Comparison of ENCODE assay signal across 17 mouse cellular contexts in genomic region chr19:43155582-43155981, GRCm38 (mm10).
A peak's percentile ranks its signal among the peaks of the same experiment; 100 is the strongest.
DNase-seq lines count a peak whose midpoint lies in the region; ATAC-seq and TF ChIP-seq lines count a peak whose summit lies in the region.
"Had no signal": no experiment of that assay in that cellular context is flagged by ENCODE, and none has a peak within 500 bp of the region (broad histone marks: within the 10 kb centered on the region; RNA-seq: fewer than 3 reads in every experiment).

No protein-coding gene starts in this region.

- DNase-seq in intestine, embryonic 14.5 days (ENCODE audit: low spot score): no peak
- peak; percentile 26 for DNase-seq in heart, postnatal 0 days (ENCODE audit: low spot score)
- DNase-seq in lung, postnatal 0 days (ENCODE audit: low spot score): peak; percentile 62
- no peak for DNase-seq in urinary bladder, adult 18-20 months (ENCODE audit: low spot score in 2 of 2)
- no peak for DNase-seq in kidney, adult 18-20 months
- DNase-seq: adrenal gland, postnatal 25 days; cerebellum, adult 18-20 months; gastrocnemius, postnatal 14 days; layer of hippocampus, postnatal 36 days; left cerebral cortex, postnatal 4 days had no signal

- H3K27ac ChIP-seq in intestine, embryonic 14.5 days (ENCODE audit: low read depth): 0 out of 2 replicates have a peak overlapping the region, but pooled peaks have one; percentile 2
- no peak overlapping the region; the same call in 1 of the 2 replicates for H3K27ac ChIP-seq in intestine, embryonic 16.5 days (ENCODE audit: low read length)
- peak overlapping the region; percentile 43 for H3K27ac ChIP-seq in heart, postnatal 0 days (ENCODE audit: low read depth)
- H3K27ac ChIP-seq in lung, postnatal 0 days (ENCODE audit: low read length): peak overlapping the region; percentile 62
- H3K27ac ChIP-seq in stomach, embryonic 16.5 days (ENCODE audit: low read length): peak overlapping the region; percentile 43
- H3K27ac ChIP-seq: embryonic facial prominence, embryonic 12.5 days; forebrain, embryonic 10.5 days; macrophage; neural tube, embryonic 13.5 days had no signal

- no peak for TF ChIP-seq EP300 in heart, postnatal 0 days (IDR thresholded peaks at IDR 0.05; ENCODE audit: low read depth)
- no peak for TF ChIP-seq EP300 in lung, postnatal 0 days (IDR thresholded peaks at IDR 0.05)

- no peak for TF ChIP-seq CTCF in heart, postnatal 0 days (IDR thresholded peaks at IDR 0.05; ENCODE audit: low read depth)
- TF ChIP-seq CTCF in lung, postnatal 0 days (IDR thresholded peaks at IDR 0.05): no peak

- H3K27me3 ChIP-seq in intestine, embryonic 14.5 days (replicated peaks; ENCODE audit: control insufficient read depth, insufficient read depth, low read length): no peaks in the 10 kb centered on the region
- H3K27me3 ChIP-seq in intestine, embryonic 16.5 days (replicated peaks; ENCODE audit: control insufficient read depth, insufficient read depth, low read length): no peaks in the 10 kb centered on the region
- no peaks in the 10 kb centered on the region for H3K27me3 ChIP-seq in heart, postnatal 0 days (ENCODE audit: control insufficient read depth, insufficient read depth, low read length)
- H3K27me3 ChIP-seq in lung, postnatal 0 days (replicated peaks; ENCODE audit: insufficient read depth, low read length): no peaks in the 10 kb centered on the region
- no peaks in the 10 kb centered on the region for H3K27me3 ChIP-seq in stomach, embryonic 16.5 days (ENCODE audit: control insufficient read depth, insufficient read depth, low read length)
- H3K27me3 ChIP-seq: embryonic facial prominence, embryonic 12.5 days; neural tube, embryonic 13.5 days had no signal

- H3K4me2 ChIP-seq in intestine, embryonic 14.5 days (ENCODE audit: low read length): no peak overlapping the region
- no peak overlapping the region for H3K4me2 ChIP-seq in intestine, embryonic 16.5 days (ENCODE audit: low read depth, low read length)
- no peak overlapping the region for H3K4me2 ChIP-seq in heart, postnatal 0 days (ENCODE audit: low read depth, low read length)
- H3K4me2 ChIP-seq in lung, postnatal 0 days (replicated peaks; ENCODE audit: low read depth, low read length): no peak overlapping the region
- peak overlapping the region; percentile 25; the same call in 1 of the 2 replicates for H3K4me2 ChIP-seq in stomach, embryonic 16.5 days (ENCODE audit: low read depth, low read length)
- H3K4me2 ChIP-seq: embryonic facial prominence, embryonic 12.5 days; midbrain, embryonic 11.5 days; neural tube, embryonic 13.5 days had no signal

- H3K9me3 ChIP-seq in intestine, embryonic 14.5 days (ENCODE audit: control insufficient read depth, low read length): no peaks in the 10 kb centered on the region
- H3K9me3 ChIP-seq in intestine, embryonic 16.5 days (ENCODE audit: control insufficient read depth, low read length): no peaks in the 10 kb centered on the region
- H3K9me3 ChIP-seq in heart, postnatal 0 days (replicated peaks; ENCODE audit: control insufficient read depth, low read length): no peaks in the 10 kb centered on the region
- no peaks in the 10 kb centered on the region for H3K9me3 ChIP-seq in lung, postnatal 0 days (ENCODE audit: low read length)
- no peaks in the 10 kb centered on the region for H3K9me3 ChIP-seq in stomach, embryonic 16.5 days (replicated peaks; ENCODE audit: control insufficient read depth, low read length)
- H3K9me3 ChIP-seq: embryonic facial prominence, embryonic 12.5 days; forebrain, embryonic 10.5 days; neural tube, embryonic 13.5 days had no signal

- H3K9ac ChIP-seq in intestine, embryonic 14.5 days (ENCODE audit: low read length): no peak overlapping the region
- H3K9ac ChIP-seq in intestine, embryonic 16.5 days (ENCODE audit: low read depth, low read length): no peak overlapping the region
- H3K9ac ChIP-seq in heart, postnatal 0 days (replicated peaks; ENCODE audit: low read depth, low read length): no peak overlapping the region
- H3K9ac ChIP-seq in lung, postnatal 0 days (replicated peaks; ENCODE audit: low read depth): no peak overlapping the region
- H3K9ac ChIP-seq in stomach, embryonic 16.5 days (ENCODE audit: low read length): no peak overlapping the region
- H3K9ac ChIP-seq: embryonic facial prominence, embryonic 12.5 days; neural tube, embryonic 13.5 days had no signal

- 62% methylated on average over 5 of the region's 5 CpGs for WGBS in intestine, embryonic 14.5 days
- 67% methylated on average over 5 of the region's 5 CpGs for WGBS in intestine, embryonic 16.5 days
- whole genome bisulfite sequencing in heart, postnatal 0 days: 68% methylated on average over 5 of the region's 5 CpGs
- 67% methylated on average over 5 of the region's 5 CpGs for WGBS in lung, postnatal 0 days
- WGBS in stomach, embryonic 16.5 days: 69% methylated on average over 5 of the region's 5 CpGs

- no peak for ATAC-seq in intestine, embryonic 14.5 days (replicated peaks; ENCODE audit: low FRiP score, low TSS enrichment, low read depth)
- no peak for ATAC-seq in intestine, embryonic 16.5 days
- ATAC-seq in heart, postnatal 0 days (ENCODE audit: insufficient read depth, low read depth): 0 out of 2 replicates have a peak, but pooled peaks have one; percentile 36
- peak; percentile 65 for ATAC-seq in lung, postnatal 0 days
- ATAC-seq in stomach, embryonic 16.5 days (ENCODE audit: insufficient read depth, low FRiP score): no peak

- H3K4me3 ChIP-seq in intestine, embryonic 14.5 days (ENCODE audit: low read depth, low read length): no peak overlapping the region
- no peak overlapping the region for H3K4me3 ChIP-seq in intestine, embryonic 16.5 days (ENCODE audit: low read length)
- no peak overlapping the region for H3K4me3 ChIP-seq in heart, postnatal 0 days (ENCODE audit: low read depth, low read length)
- no peak overlapping the region for H3K4me3 ChIP-seq in lung, postnatal 0 days (ENCODE audit: low read depth, low read length)
- H3K4me3 ChIP-seq in stomach, embryonic 16.5 days (replicated peaks; ENCODE audit: low read length): no peak overlapping the region
- H3K4me3 ChIP-seq: embryonic facial prominence, embryonic 12.5 days; forebrain, embryonic 10.5 days; neural tube, embryonic 13.5 days had no signal

- no peaks in the 10 kb centered on the region for H3K36me3 ChIP-seq in intestine, embryonic 14.5 days (ENCODE audit: control insufficient read depth, insufficient read depth, low read length)
- H3K36me3 ChIP-seq in intestine, embryonic 16.5 days (ENCODE audit: control insufficient read depth, insufficient read depth, low read length): no peaks in the 10 kb centered on the region
- no peaks in the 10 kb centered on the region for H3K36me3 ChIP-seq in heart, postnatal 0 days (replicated peaks; ENCODE audit: control insufficient read depth, insufficient read depth, low read length)
- H3K36me3 ChIP-seq in lung, postnatal 0 days (ENCODE audit: insufficient read depth, low read length): no peaks in the 10 kb centered on the region
- no peaks in the 10 kb centered on the region for H3K36me3 ChIP-seq in stomach, embryonic 16.5 days (ENCODE audit: control insufficient read depth, insufficient read depth, low read length)
- H3K36me3 ChIP-seq: embryonic facial prominence, embryonic 12.5 days; forebrain, embryonic 10.5 days; neural tube, embryonic 13.5 days had no signal

- H3K4me1 ChIP-seq in intestine, embryonic 14.5 days (replicated peaks; ENCODE audit: control insufficient read depth, insufficient read depth, low read length): 0 out of 2 replicates have a peak, but pooled peaks cover 4% of the 10 kb centered on the region
- H3K4me1 ChIP-seq in intestine, embryonic 16.5 days (ENCODE audit: control insufficient read depth, insufficient read depth, low read length): no peaks in the 10 kb centered on the region
- no peaks in the 10 kb centered on the region for H3K4me1 ChIP-seq in heart, postnatal 0 days (ENCODE audit: control insufficient read depth, insufficient read depth)
- no peaks in the 10 kb centered on the region for H3K4me1 ChIP-seq in lung, postnatal 0 days (ENCODE audit: insufficient read depth, low read depth, low read length)
- H3K4me1 ChIP-seq in stomach, embryonic 16.5 days (ENCODE audit: control insufficient read depth, insufficient read depth, low read length): 0 out of 2 replicates have a peak, but pooled peaks cover 5% of the 10 kb centered on the region

Comparison
In these comparisons a context has a peak if more than half of its experiments do, and no peak if none do; other contexts are left out.
1. ATAC-seq: peak in heart, postnatal 0 days (single experiment) and lung, postnatal 0 days (single experiment); none in intestine, embryonic 14.5 days (single experiment), intestine, embryonic 16.5 days (single experiment) and stomach, embryonic 16.5 days (single experiment).
2. DNase-seq: peak in heart, postnatal 0 days (single experiment) and lung, postnatal 0 days (single experiment); none in intestine, embryonic 14.5 days (single experiment), urinary bladder, adult 18-20 months (0 of 2) and kidney, adult 18-20 months (single experiment).